Mouse (Mus musculus): ENCODE data around the gene Reep3.

DNA sequence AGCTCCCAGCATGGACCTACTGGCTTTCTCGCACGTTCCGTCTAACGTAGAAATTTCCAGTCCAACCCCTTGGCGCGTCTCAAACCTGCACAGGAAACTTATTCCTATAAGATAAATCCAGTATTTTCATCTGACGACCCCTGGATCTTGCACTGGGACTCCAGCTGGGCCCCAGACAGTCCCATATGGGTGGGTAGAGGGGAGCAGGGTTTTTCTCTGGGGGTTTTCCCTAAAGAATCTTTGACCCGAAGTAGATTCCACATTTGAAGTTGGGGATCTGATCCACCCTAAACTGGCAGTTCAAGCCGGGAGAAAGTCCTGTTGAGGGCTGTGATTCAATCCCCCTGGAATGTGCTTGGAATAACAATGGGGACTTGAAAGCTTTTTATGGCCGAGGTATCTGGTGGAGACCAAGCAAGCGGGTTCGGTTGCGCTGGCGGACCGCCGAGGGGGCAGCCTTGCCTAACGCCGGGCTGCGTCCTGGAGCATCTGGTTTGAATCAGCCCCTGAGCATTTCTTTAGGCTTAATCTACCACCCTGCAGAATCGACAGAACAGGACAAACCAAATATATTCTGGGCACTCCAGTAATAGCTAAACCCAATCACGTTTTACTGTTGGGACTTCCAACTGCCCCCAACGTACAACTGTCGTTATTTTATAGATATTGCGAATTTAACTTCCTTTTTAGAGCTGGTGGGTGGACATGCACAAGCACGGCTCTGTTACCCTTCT lies 93.6 kb downstream of the Reep3 start:
- TF ChIP-seq CTCF (IDR thresholded peaks at IDR 0.05; ENCODE audit: control insufficient read depth, insufficient read depth, insufficient read length) (no peak), MYOD1 (IDR thresholded peaks at IDR 0.05; ENCODE audit: control insufficient read depth, insufficient read length, low read depth) (no peak), MAX (IDR thresholded peaks at IDR 0.05) (no peak), USF1 (IDR thresholded peaks at IDR 0.05; ENCODE audit: low read depth) (no peak)
